Mouse (Mus musculus): Measurements from ENCODE around the gene Gal3st4.

DNA sequence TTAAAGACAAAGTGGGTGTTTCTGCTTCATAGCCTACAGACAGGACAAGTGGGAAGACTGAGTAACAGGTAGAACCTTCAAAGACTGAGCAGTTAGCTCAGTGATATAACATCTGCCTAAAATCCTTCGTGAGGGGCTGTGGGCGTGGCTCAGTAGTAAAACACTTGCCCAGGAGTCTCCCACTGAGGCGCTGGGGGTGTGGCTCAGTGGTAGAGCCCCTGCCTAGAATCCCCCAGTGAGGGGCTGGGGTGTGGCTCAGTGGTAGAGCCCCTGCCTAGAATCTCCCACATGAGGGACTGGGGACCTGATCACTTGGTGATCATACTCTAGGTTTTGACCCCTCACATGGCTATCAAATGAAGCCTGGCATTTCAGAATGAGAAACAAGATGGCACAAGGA lies 14.6 kb downstream of the Gal3st4 start:
- TF ChIP-seq FLI1 (IDR thresholded peaks at IDR 0.05; ENCODE audit: low read length) (no peak), GATA1 (IDR thresholded peaks at IDR 0.05; ENCODE audit: borderline replicate concordance, low read length) (no peak)
